Mouse (Mus musculus) hindbrain, embryonic 15.5 days (tissue): ENCODE results near the gene Bri3bp. TPM values are rescaled to one million over a fixed set of nuclear protein-coding genes. Genes with fewer than 3 reads are reported as not detected.

Source experiments
- ATAC-seq: fragments of 200-750 bp; cut with Nextera tagmentation; 2 replicates; pipeline ENCODE4 v1.8.0; 2017; ENCODE audit warnings: low read depth, moderate number of reproducible peaks, moderate TSS enrichment; ENCODE audit not compliant: low FRiP score
- H3K27ac ChIP-seq: fragments of 300-500 bp; sonication (generic); replicated peaks from 2 replicates; pipeline ENCODE4 v1.5.1; 2015; ENCODE audit warnings: mild to moderate bottlenecking, inconsistent platforms
- H3K27me3 ChIP-seq: fragments of 300-500 bp; sonication (generic); 2 replicates; pipeline ENCODE4 v1.6.1; 2015; ENCODE audit warnings: control low read depth, inconsistent platforms
- H3K36me3 ChIP-seq: fragments of 300-500 bp; sonication (generic); 2 replicates; pipeline ENCODE4 v1.6.1; 2015; ENCODE audit warnings: control low read depth, inconsistent platforms
- H3K4me1 ChIP-seq: fragments of 300-500 bp; sonication (generic); replicated peaks from 2 replicates; pipeline ENCODE4 v1.6.1; 2015; ENCODE audit warnings: control low read depth, inconsistent platforms
- H3K4me2 ChIP-seq: fragments of 300-500 bp; sonication (generic); 2 replicates; pipeline ENCODE4 v1.6.1; 2015; ENCODE audit warnings: moderate library complexity, mild to moderate bottlenecking, inconsistent platforms
- H3K4me3 ChIP-seq: fragments of 300-500 bp; sonication (generic); 2 replicates; pipeline ENCODE4 v1.5.1; 2015; ENCODE audit warnings: mild to moderate bottlenecking, inconsistent platforms
- H3K9ac ChIP-seq: fragments of 300-500 bp; sonication (generic); 2 replicates; pipeline ENCODE4 v1.6.1; 2015; ENCODE audit warnings: inconsistent platforms
- H3K9me3 ChIP-seq: fragments of 300-500 bp; sonication (generic); 2 replicates; pipeline ENCODE4 v1.6.1; 2016; ENCODE audit warnings: control low read depth, inconsistent platforms
- WGBS: fragments of 180-500 bp; shearing (Covaris S2); methylation state at CpG from one replicate; pipeline ENCODE4 v1.1.7; 2015; 5-methylcytosine and 5-hydroxymethylcytosine counted together
- polyA plus RNA-seq: library from polyadenylated mRNA; unstranded; fragments of >200 nt; fragmentation: Nextera tagmentation; extraction: Ambion mirVana; gene quantifications from 2 replicates; pipeline ENCODE4 v1.2.1, GENCODE M21; 2015

The Bri3bp gene
- polyA plus RNA-seq, 1 experiment from 2014 or later: 42.8 TPM

DNA sequence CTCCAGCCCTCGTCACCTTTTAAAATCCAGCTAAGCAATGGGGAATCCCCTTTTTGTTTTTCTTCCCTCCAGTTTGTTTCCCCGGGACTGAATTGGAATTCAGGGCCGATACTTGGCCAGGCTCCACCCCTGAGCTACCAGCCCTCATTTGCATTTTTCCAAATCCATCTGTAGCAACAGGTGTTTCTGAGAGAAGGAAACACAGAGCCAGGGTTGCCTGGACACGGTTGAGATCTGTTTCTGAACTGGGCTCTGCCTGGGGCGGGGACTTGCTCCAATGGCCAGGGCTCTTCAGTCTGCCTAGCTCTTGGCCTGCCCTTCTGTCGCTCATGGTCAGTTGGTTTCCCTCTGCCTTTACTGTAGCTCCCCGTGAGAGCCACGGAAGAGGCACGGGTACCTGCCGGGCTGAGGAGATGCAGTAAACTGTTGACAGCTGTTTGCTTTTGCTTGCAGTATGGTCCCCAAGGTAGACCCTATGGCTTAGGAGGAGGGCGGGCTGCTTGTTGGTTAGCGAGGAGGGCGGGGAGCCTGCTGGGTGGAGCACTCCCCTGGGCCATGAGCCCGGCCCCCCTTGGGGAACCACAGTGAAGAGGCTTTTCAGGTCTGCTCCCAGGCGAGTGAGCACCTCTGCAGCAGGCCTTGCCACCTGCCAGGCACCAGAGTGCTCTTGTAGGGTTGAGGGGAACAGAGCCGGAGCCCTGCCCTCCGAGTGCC, 51.2 kb downstream of the Bri3bp start:
- no peaks in the 10 kb centered on the region for H3K9me3 ChIP-seq
- WGBS: 50% methylated on average over 17 of the region's 17 CpGs
- H3K36me3 ChIP-seq: peaks cover 28% of the 10 kb centered on the region
- H3K27me3 ChIP-seq: no peaks in the 10 kb centered on the region
- H3K4me3 ChIP-seq: no peak overlapping the region
- 0 out of 2 replicates have a peak, but pooled peaks have one; percentile 43 for ATAC-seq
- no peak overlapping the region for H3K9ac ChIP-seq
- H3K27ac ChIP-seq: no peak overlapping the region
- H3K4me2 ChIP-seq: no peak overlapping the region
- peaks cover 6% of the 10 kb centered on the region for H3K4me1 ChIP-seq

- Histone ChIP-seq H3K9ac (no peak overlapping the region), H3K27ac (no peak overlapping the region), H3K4me3 (no peak overlapping the region), H3K4me1 (peaks cover 6% of the 10 kb centered on the region), H3K4me2 (no peak overlapping the region), H3K9me3 (no peaks in the 10 kb centered on the region), H3K27me3 (no peaks in the 10 kb centered on the region), H3K36me3 (peaks cover 28% of the 10 kb centered on the region)
- WGBS: 61% methylated on average over 5 of the region's 5 CpGs
- no peak for ATAC-seq
These were observed 51.7 kb downstream of the Bri3bp start for GRCm38 (mm10) chr5:125493093-125493423.

DNA sequence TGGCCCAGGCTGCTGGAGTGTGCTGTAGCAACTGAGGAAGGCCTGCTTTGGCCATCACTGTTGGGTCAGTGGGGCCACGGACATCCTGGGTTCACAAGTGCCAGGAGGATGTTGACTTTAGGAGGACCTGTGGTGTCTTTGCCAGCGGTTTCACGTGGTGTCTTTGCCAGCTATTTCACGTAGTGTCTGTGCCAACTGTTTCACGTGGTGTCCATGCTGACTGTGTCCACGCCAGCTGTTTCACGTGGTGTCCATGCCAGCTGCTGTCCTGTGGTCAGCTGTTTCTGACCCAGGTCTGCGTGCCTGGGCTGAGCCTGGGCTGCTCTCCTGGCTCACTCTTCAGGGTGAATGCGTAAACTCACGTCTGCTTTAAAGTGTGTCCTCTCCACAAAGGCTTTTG, 54.3 kb downstream of the Bri3bp start:
- Histone ChIP-seq H3K27ac (no peak overlapping the region), H3K36me3 (peaks cover 16% of the 10 kb centered on the region), H3K27me3 (no peaks in the 10 kb centered on the region), H3K9me3 (no peaks in the 10 kb centered on the region), H3K9ac (no peak overlapping the region), H3K4me1 (peaks cover 7% of the 10 kb centered on the region), H3K4me3 (no peak overlapping the region), H3K4me2 (no peak overlapping the region)
- WGBS: 87% methylated on average over 10 of the region's 10 CpGs
- no peak for ATAC-seq

DNA sequence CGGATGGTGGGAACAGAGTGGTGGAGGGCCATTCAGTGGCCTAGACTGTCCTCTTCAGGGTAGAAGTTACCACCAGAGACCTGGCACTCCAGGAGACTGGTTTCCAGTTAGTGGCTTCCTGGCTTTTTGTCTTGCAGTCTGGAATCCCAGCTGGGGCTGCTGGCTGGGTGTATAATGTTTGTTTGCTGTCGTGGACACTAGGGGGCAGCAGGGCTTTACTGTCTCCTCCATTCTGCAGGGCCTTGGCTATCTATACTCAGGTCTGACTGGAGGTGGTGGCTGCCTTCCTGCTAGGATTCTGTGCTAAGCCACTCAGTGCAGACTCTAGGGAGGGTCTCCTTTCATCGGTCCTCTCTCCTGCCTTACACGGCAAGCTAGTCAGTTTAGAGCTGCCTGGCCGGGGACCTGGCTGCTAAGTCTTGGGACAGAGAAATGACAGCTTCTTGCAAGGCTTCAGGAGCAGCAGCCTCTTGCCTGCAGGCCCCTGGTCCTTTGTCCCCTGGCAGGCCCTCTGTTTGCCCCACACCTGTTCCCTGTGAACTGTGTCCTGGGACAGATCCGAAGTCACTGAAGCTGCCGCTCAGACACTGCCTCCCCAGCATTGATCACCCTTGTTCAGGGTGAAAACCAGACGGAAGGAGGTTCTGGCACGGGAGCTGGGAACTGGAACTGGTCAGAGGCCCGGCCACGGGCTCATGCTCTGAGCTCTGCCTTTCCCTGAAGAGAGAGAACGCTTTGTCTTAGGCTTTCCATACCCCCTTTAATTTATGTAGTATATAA, 56.6 kb downstream of the Bri3bp start:
- H3K4me3 ChIP-seq: no peak overlapping the region
- H3K9ac ChIP-seq: no peak overlapping the region
- H3K4me1 ChIP-seq: peaks cover 16% of the 10 kb centered on the region
- no peak overlapping the region for H3K4me2 ChIP-seq
- 66% methylated on average over 12 of the region's 12 CpGs for WGBS
- H3K27ac ChIP-seq: no peak overlapping the region
- no peaks in the 10 kb centered on the region for H3K9me3 ChIP-seq
- ATAC-seq: peak; percentile 77
- H3K27me3 ChIP-seq: no peaks in the 10 kb centered on the region
- peaks cover 5% of the 10 kb centered on the region; the same call in 1 of the 2 replicates for H3K36me3 ChIP-seq

DNA sequence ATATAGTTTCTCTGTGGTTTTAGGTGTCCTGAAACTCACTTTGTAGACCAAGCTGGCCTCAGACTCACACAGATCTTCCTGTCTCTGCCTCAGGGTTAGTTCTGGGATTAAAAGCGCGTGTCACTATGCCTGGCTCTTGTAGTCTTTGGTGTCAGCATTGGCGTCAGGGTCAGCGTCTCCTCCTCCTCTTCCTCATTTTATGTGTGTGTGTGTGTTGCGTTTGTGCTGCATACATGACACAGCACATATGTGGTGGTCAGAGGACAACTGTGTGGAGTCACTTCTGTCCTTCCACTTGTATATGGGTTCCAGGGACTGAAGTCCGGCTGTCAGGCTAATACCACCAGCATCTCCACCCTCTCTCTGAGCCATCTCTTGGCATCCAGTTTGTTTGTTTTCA, 60.1 kb downstream of the Bri3bp start:
- no peaks in the 10 kb centered on the region for H3K9me3 ChIP-seq
- H3K4me1 ChIP-seq: peaks cover 23% of the 10 kb centered on the region
- no peak for ATAC-seq
- no peak overlapping the region for H3K27ac ChIP-seq
- no peaks in the 10 kb centered on the region for H3K27me3 ChIP-seq
- peaks cover 8% of the 10 kb centered on the region for H3K36me3 ChIP-seq
- H3K4me2 ChIP-seq: no peak overlapping the region
- no peak overlapping the region for H3K4me3 ChIP-seq
- WGBS: 94% methylated on average over 6 of the region's 6 CpGs
- no peak overlapping the region for H3K9ac ChIP-seq

DNA sequence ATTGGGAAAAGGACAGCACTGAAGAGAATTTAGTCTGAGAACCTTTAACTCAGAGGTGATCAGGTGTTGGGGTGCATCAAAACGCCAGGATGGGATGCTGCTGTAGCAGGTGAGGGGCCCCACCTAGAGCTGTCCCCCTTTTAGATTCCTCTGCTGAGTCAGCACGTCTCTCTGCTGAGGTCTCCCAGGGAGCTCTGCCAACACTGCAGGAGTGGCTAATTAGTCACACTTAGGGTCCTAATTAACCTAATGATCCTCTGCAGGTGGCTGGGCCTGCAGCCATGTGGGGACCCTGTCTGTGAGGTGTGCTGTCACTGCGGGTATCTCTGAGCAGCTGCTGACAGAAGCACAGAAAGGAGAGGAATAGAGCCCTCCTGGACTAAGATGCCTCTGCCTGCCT, 60.8 kb downstream of the Bri3bp start:
- WGBS: 39% methylated on average over 3 of the region's 3 CpGs
- Histone ChIP-seq H3K36me3 (peaks cover 8% of the 10 kb centered on the region), H3K27ac (no peak overlapping the region), H3K4me1 (peaks cover 23% of the 10 kb centered on the region), H3K4me2 (no peak overlapping the region), H3K4me3 (no peak overlapping the region), H3K9ac (no peak overlapping the region), H3K9me3 (no peaks in the 10 kb centered on the region), H3K27me3 (no peaks in the 10 kb centered on the region)
- no peak for ATAC-seq

GRCm38 (mm10) chr5:125503628-125504027, 62.3 kb downstream of the Bri3bp start:
- no peak overlapping the region for H3K9ac ChIP-seq
- H3K36me3 ChIP-seq: peaks cover 11% of the 10 kb centered on the region
- ATAC-seq: no peak
- H3K4me1 ChIP-seq: peaks cover 15% of the 10 kb centered on the region
- no peak overlapping the region for H3K4me3 ChIP-seq
- H3K27me3 ChIP-seq: no peaks in the 10 kb centered on the region
- 96% methylated on average over 6 of the region's 6 CpGs for WGBS
- H3K27ac ChIP-seq: no peak overlapping the region
- no peak overlapping the region for H3K4me2 ChIP-seq
- H3K9me3 ChIP-seq: no peaks in the 10 kb centered on the region

- Histone ChIP-seq H3K36me3 (peaks cover 17% of the 10 kb centered on the region), H3K9me3 (no peaks in the 10 kb centered on the region), H3K27ac (no peak overlapping the region), H3K4me3 (no peak overlapping the region), H3K4me1 (peaks cover 15% of the 10 kb centered on the region), H3K4me2 (no peak overlapping the region), H3K9ac (no peak overlapping the region), H3K27me3 (no peaks in the 10 kb centered on the region)
- 62% methylated on average over 11 of the region's 11 CpGs for WGBS
- no peak for ATAC-seq
These were observed 63.3 kb downstream of the Bri3bp start for GRCm38 (mm10) chr5:125504692-125505091.

GRCm38 (mm10) chr5:125505968-125506367, 64.6 kb downstream of the Bri3bp start:
- no peaks in the 10 kb centered on the region for H3K9me3 ChIP-seq
- ATAC-seq: peak; percentile 19; the same call in 1 of the 2 replicates
- 59% methylated on average over 15 of the region's 15 CpGs for WGBS

GRCm38 (mm10) chr5:125507582-125507981, 66.2 kb downstream of the Bri3bp start:
- 94% methylated on average over 9 of the region's 9 CpGs for WGBS
- Histone ChIP-seq H3K9ac (no peak overlapping the region), H3K4me3 (no peak overlapping the region), H3K27me3 (no peaks in the 10 kb centered on the region), H3K9me3 (no peaks in the 10 kb centered on the region), H3K4me1 (peaks cover 9% of the 10 kb centered on the region), H3K36me3 (peaks cover 27% of the 10 kb centered on the region), H3K27ac (no peak overlapping the region), H3K4me2 (no peak overlapping the region)
- ATAC-seq: no peak

More at GRCm38 (mm10) chr5:125505968-125506367, 64.6 kb downstream of the Bri3bp start:
- Histone ChIP-seq H3K27me3 (no peaks in the 10 kb centered on the region), H3K27ac (no peak overlapping the region), H3K36me3 (peaks cover 27% of the 10 kb centered on the region), H3K4me3 (no peak overlapping the region), H3K4me1 (peaks cover 15% of the 10 kb centered on the region), H3K9ac (no peak overlapping the region), H3K4me2 (no peak overlapping the region)

DNA sequence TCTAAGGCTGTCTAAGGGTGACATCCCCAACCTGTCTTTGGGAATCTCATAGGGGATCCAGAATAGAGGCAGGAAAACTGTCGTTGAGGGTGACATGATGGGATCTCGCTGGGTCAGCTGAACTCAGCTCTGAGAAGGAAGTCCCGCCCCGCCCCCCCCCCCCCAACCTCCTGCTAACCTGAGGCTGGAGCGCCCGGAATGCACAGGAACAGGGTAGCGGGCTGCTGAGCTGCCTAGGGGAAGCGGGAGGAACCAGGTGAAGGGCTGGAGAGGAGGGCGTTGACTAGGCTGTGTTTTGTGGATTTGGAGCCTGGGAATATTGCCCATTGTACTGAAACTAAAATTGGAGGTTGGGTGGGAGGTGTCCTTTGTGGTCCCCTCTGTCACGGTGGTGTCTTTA, 66.6 kb downstream of the Bri3bp start:
- WGBS: 99% methylated on average over 10 of the region's 10 CpGs
- Histone ChIP-seq H3K27me3 (no peaks in the 10 kb centered on the region), H3K4me3 (no peak overlapping the region), H3K27ac (no peak overlapping the region), H3K9ac (no peak overlapping the region), H3K36me3 (peaks cover 27% of the 10 kb centered on the region), H3K4me2 (no peak overlapping the region), H3K4me1 (peaks cover 7% of the 10 kb centered on the region), H3K9me3 (no peaks in the 10 kb centered on the region)
- no peak for ATAC-seq

DNA sequence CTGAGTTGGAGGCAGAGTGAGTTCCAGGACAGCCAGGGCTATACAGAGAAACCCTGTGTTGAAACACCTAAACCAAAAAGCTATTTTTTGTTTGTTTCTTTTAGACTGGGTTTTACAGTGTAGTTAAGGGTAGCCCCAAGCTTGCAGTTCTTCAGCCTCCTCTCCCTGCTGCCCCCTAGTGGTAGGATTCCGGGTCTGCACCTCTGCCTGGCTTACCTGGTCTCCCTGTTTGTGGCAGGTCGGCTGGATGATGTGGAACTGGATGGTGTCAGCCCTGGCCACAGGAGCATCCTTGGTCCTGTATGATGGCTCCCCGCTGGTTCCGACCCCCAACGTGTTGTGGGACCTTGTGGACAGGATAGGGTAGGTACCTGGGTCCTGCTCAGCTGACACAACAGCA, 68.2 kb downstream of the Bri3bp start:
- WGBS: 47% methylated on average over 5 of the region's 5 CpGs
- H3K27me3 ChIP-seq: no peaks in the 10 kb centered on the region
- H3K27ac ChIP-seq: no peak overlapping the region
- H3K9ac ChIP-seq: no peak overlapping the region
- H3K9me3 ChIP-seq: no peaks in the 10 kb centered on the region
- H3K36me3 ChIP-seq: peaks cover 21% of the 10 kb centered on the region
- H3K4me3 ChIP-seq: no peak overlapping the region
- no peak overlapping the region for H3K4me2 ChIP-seq
- H3K4me1 ChIP-seq: peaks cover 7% of the 10 kb centered on the region
- ATAC-seq: no peak
